Mouse (Mus musculus): Measurements from ENCODE around the gene Tsga10. TPM values are rescaled to one million over a fixed set of nuclear protein-coding genes. Genes with fewer than 3 reads are reported as not detected.

Tsga10 gene
- polyA plus RNA-seq, 1 experiment from 2014 or later: 1.0 TPM

DNA sequence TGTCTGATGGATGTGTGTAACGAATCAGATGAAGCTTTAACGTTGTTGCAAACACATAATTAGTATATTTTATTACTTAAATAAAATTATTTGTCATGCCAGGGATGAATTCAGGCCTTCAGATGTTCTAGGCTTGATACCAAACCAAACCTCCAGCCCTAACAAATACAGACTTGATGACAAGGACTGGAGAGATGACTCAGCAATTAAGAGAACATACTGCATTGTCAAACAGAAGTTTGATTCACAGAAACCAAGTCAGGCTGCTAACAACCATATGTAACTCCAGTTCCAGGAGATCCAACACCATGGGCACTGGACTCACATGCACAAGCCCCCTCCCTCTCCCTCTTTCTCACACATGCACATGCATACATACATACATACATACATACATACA, 65.9 kb downstream of the Tsga10 start:
- DNase-seq (no peak), ATAC-seq (no peak)
- Histone ChIP-seq H3K9me3 (ENCODE audit: low read length) (no peaks in the 10 kb centered on the region), H3K9ac (replicated peaks) (no peak overlapping the region), H3K36me3 (replicated peaks; ENCODE audit: insufficient read depth, low read length) (no peaks in the 10 kb centered on the region), H3K4me3 (ENCODE audit: low read depth, low read length) (no peak overlapping the region), H3K27ac (ENCODE audit: low read depth) (no peak overlapping the region), H3K4me1 (ENCODE audit: insufficient read depth) (no peaks in the 10 kb centered on the region), H3K27me3 (ENCODE audit: insufficient read depth, low read length) (no peaks in the 10 kb centered on the region), H3K4me2 (ENCODE audit: low read depth, low read length) (no peak overlapping the region)
- TF ChIP-seq CTCF (IDR thresholded peaks at IDR 0.05; ENCODE audit: low read depth) (no peak), EP300 (IDR thresholded peaks at IDR 0.05; ENCODE audit: low read depth) (no peak)
- 73% methylated on average over 2 of the region's 2 CpGs for whole genome bisulfite sequencing (ENCODE audit: insufficient replicate concordance)

- Histone ChIP-seq H3K36me3 (replicated peaks; ENCODE audit: insufficient read depth, low read length) (no peaks in the 10 kb centered on the region), H3K9me3 (ENCODE audit: low read length) (no peaks in the 10 kb centered on the region), H3K27ac (ENCODE audit: low read depth) (no peak overlapping the region), H3K4me3 (ENCODE audit: low read depth, low read length) (no peak overlapping the region), H3K27me3 (ENCODE audit: insufficient read depth, low read length) (no peaks in the 10 kb centered on the region), H3K4me2 (ENCODE audit: low read depth, low read length) (no peak overlapping the region), H3K9ac (replicated peaks) (no peak overlapping the region), H3K4me1 (ENCODE audit: insufficient read depth) (no peaks in the 10 kb centered on the region)
- DNase-seq: no peak
- 22% methylated on average over 3 of the region's 3 CpGs for WGBS (ENCODE audit: insufficient replicate concordance)
- TF ChIP-seq CTCF (IDR thresholded peaks at IDR 0.05; ENCODE audit: low read depth) (no peak), EP300 (IDR thresholded peaks at IDR 0.05; ENCODE audit: low read depth) (no peak)
- ATAC-seq: no peak
Observed at GRCm38 (mm10) chr1:37799505-37799904, 66.7 kb downstream of the Tsga10 start.

- Histone ChIP-seq H3K9ac (replicated peaks) (no peak overlapping the region), H3K4me1 (ENCODE audit: insufficient read depth) (no peaks in the 10 kb centered on the region), H3K27me3 (ENCODE audit: insufficient read depth, low read length) (no peaks in the 10 kb centered on the region), H3K27ac (ENCODE audit: low read depth) (no peak overlapping the region), H3K4me2 (ENCODE audit: low read depth, low read length) (no peak overlapping the region), H3K36me3 (replicated peaks; ENCODE audit: insufficient read depth, low read length) (no peaks in the 10 kb centered on the region), H3K9me3 (ENCODE audit: low read length) (no peaks in the 10 kb centered on the region), H3K4me3 (ENCODE audit: low read depth, low read length) (no peak overlapping the region)
- ATAC-seq (no peak), DNase-seq (no peak)
- TF ChIP-seq EP300 (IDR thresholded peaks at IDR 0.05; ENCODE audit: low read depth) (no peak), CTCF (IDR thresholded peaks at IDR 0.05; ENCODE audit: low read depth) (peak; percentile 21; the same call in 1 of the 2 replicates)
Observed at GRCm38 (mm10) chr1:37759407-37759806, 106.8 kb downstream of the Tsga10 start.

DNA sequence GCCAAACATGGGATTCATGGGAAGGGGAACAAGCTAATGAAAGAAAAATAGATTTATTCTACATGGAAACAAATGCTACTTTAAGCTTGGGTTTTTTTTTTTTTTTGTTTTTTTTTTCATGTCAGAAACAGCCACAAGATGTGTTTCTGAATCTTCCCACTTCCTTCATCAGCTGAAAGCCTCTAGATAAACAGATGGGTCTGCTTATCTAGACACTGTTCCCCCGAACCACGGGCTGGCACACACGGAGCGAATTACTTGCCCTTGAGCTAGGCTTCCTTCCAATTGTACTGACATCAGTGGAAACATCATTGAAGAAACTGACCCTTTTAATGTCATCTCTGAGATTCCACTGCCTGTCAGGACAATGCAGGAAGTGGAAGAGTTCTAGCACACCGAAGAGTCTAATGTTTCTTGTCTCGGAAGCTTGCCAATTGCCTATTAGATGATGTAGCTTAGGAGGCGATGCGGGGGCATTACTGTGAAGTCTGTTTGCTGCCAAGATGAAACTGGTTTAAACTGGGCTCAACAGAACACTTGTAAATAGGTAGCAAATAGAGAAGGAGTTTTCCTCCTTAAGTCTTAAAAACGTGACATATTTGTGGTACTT, 121.5 kb downstream of the Tsga10 start:
- Histone ChIP-seq H3K36me3 (replicated peaks; ENCODE audit: insufficient read depth, low read length) (no peaks in the 10 kb centered on the region), H3K4me2 (ENCODE audit: low read depth, low read length) (no peak overlapping the region), H3K4me1 (ENCODE audit: insufficient read depth) (no peaks in the 10 kb centered on the region), H3K27me3 (ENCODE audit: insufficient read depth, low read length) (no peaks in the 10 kb centered on the region), H3K27ac (ENCODE audit: low read depth) (no peak overlapping the region), H3K9me3 (ENCODE audit: low read length) (no peaks in the 10 kb centered on the region), H3K9ac (replicated peaks) (no peak overlapping the region), H3K4me3 (ENCODE audit: low read depth, low read length) (no peak overlapping the region)
- 60% methylated on average over 9 of the region's 9 CpGs for WGBS (ENCODE audit: insufficient replicate concordance)
- ATAC-seq (no peak), DNase-seq (no peak)
- TF ChIP-seq EP300 (IDR thresholded peaks at IDR 0.05; ENCODE audit: low read depth) (peak; percentile 75; the same call in 1 of the 2 replicates), CTCF (IDR thresholded peaks at IDR 0.05; ENCODE audit: low read depth) (no peak)

DNA sequence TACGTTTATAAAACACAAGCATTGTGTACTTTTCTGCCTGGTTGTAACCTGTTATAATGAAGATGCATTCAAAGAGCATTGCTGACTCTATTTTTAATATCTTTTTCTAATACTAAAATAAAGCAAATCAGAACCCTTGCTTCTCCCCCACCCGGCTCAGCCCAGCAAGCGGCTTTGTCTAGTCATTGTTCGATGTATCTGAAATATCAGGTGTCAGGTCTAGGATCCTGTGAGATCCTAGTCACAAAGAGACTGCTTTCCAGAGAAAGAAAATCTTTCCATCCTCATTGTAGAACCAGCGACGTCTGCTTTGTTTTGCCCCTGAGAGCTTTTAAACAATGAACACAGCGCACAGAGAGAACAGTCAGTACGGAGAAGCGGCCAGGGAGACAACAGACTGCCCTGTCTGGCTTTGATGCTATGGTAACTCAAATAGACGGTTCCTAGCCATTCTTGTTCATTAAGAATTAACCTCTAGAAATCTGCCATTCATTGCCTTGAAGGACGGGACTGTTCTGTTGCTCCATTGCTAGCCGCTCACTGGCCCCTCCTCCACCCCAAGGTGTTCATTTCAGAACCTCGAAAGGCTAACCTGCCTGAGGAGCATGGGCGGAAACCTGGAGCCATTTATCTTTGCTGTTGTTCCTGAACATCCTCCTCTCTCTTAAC, 123.5 kb downstream of the Tsga10 start:
- Histone ChIP-seq H3K9me3 (ENCODE audit: low read length) (no peaks in the 10 kb centered on the region), H3K36me3 (replicated peaks; ENCODE audit: insufficient read depth, low read length) (no peaks in the 10 kb centered on the region), H3K4me3 (ENCODE audit: low read depth, low read length) (no peak overlapping the region), H3K4me2 (ENCODE audit: low read depth, low read length) (no peak overlapping the region), H3K9ac (replicated peaks) (no peak overlapping the region), H3K27ac (ENCODE audit: low read depth) (no peak overlapping the region), H3K4me1 (ENCODE audit: insufficient read depth) (no peaks in the 10 kb centered on the region), H3K27me3 (ENCODE audit: insufficient read depth, low read length) (no peaks in the 10 kb centered on the region)
- TF ChIP-seq EP300 (IDR thresholded peaks at IDR 0.05; ENCODE audit: low read depth) (no peak), CTCF (IDR thresholded peaks at IDR 0.05; ENCODE audit: low read depth) (no peak)
- DNase-seq (no peak), ATAC-seq (no peak)
- WGBS (ENCODE audit: insufficient replicate concordance): 71% methylated on average over 14 of the region's 14 CpGs

DNA sequence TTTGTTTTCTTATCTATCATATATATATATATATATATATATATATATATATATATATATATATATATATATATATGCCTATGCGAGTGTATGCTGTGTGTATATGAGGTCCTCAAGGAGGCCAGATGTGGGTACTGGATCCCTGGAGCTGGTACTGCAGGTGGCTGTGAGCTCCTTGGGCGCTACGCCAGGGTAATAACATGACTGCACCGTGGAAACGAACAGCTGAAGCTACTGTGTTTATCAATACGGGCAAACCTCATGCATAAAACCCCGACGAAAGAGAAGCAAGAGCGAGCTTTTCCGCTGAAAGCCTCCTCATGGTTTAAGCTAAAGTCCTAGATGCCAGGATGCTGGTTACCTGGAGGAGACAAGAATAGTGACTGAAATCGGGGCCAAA, 124.1 kb downstream of the Tsga10 start:
- H3K4me2 ChIP-seq (ENCODE audit: low read depth, low read length): no peak overlapping the region
- no peak for ATAC-seq
- no peak overlapping the region for H3K9ac ChIP-seq (replicated peaks)
- H3K4me1 ChIP-seq (ENCODE audit: insufficient read depth): no peaks in the 10 kb centered on the region
- H3K36me3 ChIP-seq (replicated peaks; ENCODE audit: insufficient read depth, low read length): no peaks in the 10 kb centered on the region
- no peak overlapping the region for H3K4me3 ChIP-seq (ENCODE audit: low read depth, low read length)
- TF ChIP-seq EP300 (IDR thresholded peaks at IDR 0.05; ENCODE audit: low read depth) (no peak), CTCF (IDR thresholded peaks at IDR 0.05; ENCODE audit: low read depth) (no peak)
- no peak overlapping the region for H3K27ac ChIP-seq (ENCODE audit: low read depth)
- DNase-seq: no peak
- no peaks in the 10 kb centered on the region for H3K9me3 ChIP-seq (ENCODE audit: low read length)
- WGBS (ENCODE audit: insufficient replicate concordance): 87% methylated on average over 11 of the region's 11 CpGs
- H3K27me3 ChIP-seq (ENCODE audit: insufficient read depth, low read length): no peaks in the 10 kb centered on the region
